Mouse (Mus musculus): ENCODE data around the gene Gpha2.

GRCm38 (mm10) chr19:6260946-6261345, 34.8 kb downstream of the Gpha2 start:
- no peak for TF ChIP-seq MAFK (IDR thresholded peaks at IDR 0.05; ENCODE audit: insufficient replicate concordance, low read length)
- TF ChIP-seq CHD2 (IDR thresholded peaks at IDR 0.05; ENCODE audit: low read length) = no peak
- TF ChIP-seq E2F4 (IDR thresholded peaks at IDR 0.05; ENCODE audit: insufficient replicate concordance, low read depth, low read length) = no peak

Data from CH12.LX (cell line).